Mouse (Mus musculus): ENCODE data around the gene Kdm6b.

GRCm38 (mm10) chr11:69452114-69452867 lies 38.8 kb upstream of the Kdm6b start:
- TF ChIP-seq POLR2A (IDR thresholded peaks at IDR 0.05; ENCODE audit: borderline replicate concordance, low read depth, low read length) (no peak), CTCF (IDR thresholded peaks at IDR 0.05; ENCODE audit: low read depth, low read length) (no peak)

Data from bone marrow macrophage, adult 2 months (primary cell).